Mouse (Mus musculus) lung, adult 2 months (tissue): ENCODE measurements around the gene Wasf2. TPM values are rescaled to one million over a fixed set of nuclear protein-coding genes. Genes with fewer than 3 reads are reported as not detected.

ENCODE experiments used
- DNase-seq: peaks from one replicate; pipeline ENCODE4 v3.0.0; 2022
- H3K4me1 ChIP-seq: fragments of 200-500 bp; 2 replicates; pipeline ENCODE4 v1.6.1; 2011; ENCODE audit warnings: low read length; ENCODE audit not compliant: control insufficient read depth, insufficient read depth
- H3K4me3 ChIP-seq: fragments of 200-500 bp; replicated peaks from 2 replicates; pipeline ENCODE3; 2011; ENCODE audit warnings: low read depth, mild to moderate bottlenecking, control low read depth, low read length; ENCODE audit errors: extremely low read depth
- CTCF ChIP-seq: fragments of 200-500 bp; IDR thresholded peaks from 2 replicates; pipeline ENCODE4 v1.5.1; 2011; ENCODE audit warnings: mild to moderate bottlenecking, low read length, control low read depth; ENCODE audit not compliant: insufficient read depth
- POLR2A ChIP-seq: fragments of 200-500 bp; IDR thresholded peaks from 2 replicates; pipeline ENCODE4 v1.6.1; 2011; ENCODE audit warnings: low read depth, mild to moderate bottlenecking, control low read depth, low read length, borderline replicate concordance; ENCODE audit errors: extremely low read depth
- WGBS: fragments of 180-500 bp; shearing (Covaris S2); methylation state at CpG from one replicate; pipeline ENCODE4 v1.1.7; 2018; 5-methylcytosine and 5-hydroxymethylcytosine counted together
- polyA plus RNA-seq: library from polyadenylated mRNA; depleted of rRNA; stranded (reverse); fragments of >200 nt; gene quantifications from 2 replicates; pipeline ENCODE4 v1.2.3, GENCODE M21; 2012

The Wasf2 gene
- polyA plus RNA-seq, 1 experiment = 109 TPM

DNA sequence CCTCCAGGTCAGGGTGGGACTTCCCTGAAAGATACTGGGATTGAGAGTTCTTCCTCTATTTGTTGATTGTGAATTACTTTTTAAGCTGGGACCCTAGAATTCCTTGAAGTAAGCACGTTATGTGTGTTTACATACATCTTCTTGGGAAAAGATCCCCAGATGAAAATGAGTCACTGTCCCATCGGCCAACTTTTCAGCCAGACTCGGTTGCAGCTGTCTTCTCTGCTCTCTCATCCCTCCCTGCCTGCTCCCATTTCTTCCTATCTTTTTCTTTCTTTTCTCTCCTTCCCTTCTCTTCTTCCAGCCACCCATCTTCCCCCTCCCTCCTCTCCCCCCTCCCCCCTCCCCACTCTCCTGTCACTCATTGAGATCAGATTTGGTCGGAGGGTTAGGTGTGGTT lies 64.7 kb downstream of the Wasf2 start:
- TF ChIP-seq POLR2A = no peak
- no peak for TF ChIP-seq CTCF
- DNase-seq = no peak
- 50% methylated on average over 4 of the region's 4 CpGs for WGBS
- Histone ChIP-seq H3K4me3 (no peak overlapping the region), H3K4me1 (no peaks in the 10 kb centered on the region)

- H3K4me1 ChIP-seq = peaks cover 7% of the 10 kb centered on the region
- H3K4me3 ChIP-seq = no peak overlapping the region
- DNase-seq = no peak
- WGBS = 91% methylated on average over 2 of the region's 2 CpGs
- no peak for TF ChIP-seq POLR2A
- TF ChIP-seq CTCF = no peak
Observed at GRCm38 (mm10) chr4:133196136-133196535, 65.8 kb downstream of the Wasf2 start.

GRCm38 (mm10) chr4:133196852-133197251 lies 66.5 kb downstream of the Wasf2 start:
- TF ChIP-seq POLR2A = no peak
- no peak for TF ChIP-seq CTCF
- Histone ChIP-seq H3K4me1 (peaks cover 7% of the 10 kb centered on the region), H3K4me3 (no peak overlapping the region)
- DNase-seq = no peak
- WGBS = 61% methylated on average over 7 of the region's 7 CpGs

GRCm38 (mm10) chr4:133197355-133197754 lies 67.0 kb downstream of the Wasf2 start:
- DNase-seq = no peak

DNA sequence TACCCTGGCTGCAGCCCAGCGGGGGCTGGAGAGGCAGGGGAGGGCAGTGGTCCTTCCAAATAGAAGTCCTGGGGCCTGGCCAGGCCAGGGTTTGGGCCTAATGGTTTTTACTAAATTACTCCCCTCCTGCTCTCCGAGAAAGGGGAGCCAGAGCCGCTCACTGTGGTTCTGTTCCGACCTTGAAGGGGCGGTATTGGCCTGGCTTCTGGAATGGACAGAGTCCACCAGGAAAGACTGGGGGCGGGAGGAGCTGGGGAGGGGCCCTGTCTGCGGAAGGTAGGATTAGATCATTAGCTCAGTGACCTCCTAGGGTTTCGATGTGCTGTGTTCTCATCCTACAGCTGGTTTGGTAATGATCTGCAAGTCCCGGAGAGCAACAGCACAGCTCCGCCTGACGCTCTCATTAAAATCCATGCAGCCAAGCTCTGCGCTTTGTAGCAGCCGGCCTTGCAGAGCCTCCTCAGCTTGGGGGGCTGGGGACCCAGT lies 67.5 kb downstream of the Wasf2 start:
- Histone ChIP-seq H3K4me1 (peaks cover 7% of the 10 kb centered on the region), H3K4me3 (no peak overlapping the region)
- DNase-seq = no peak
- TF ChIP-seq POLR2A = no peak
- TF ChIP-seq CTCF = no peak
- WGBS = 66% methylated on average over 13 of the region's 13 CpGs

More at GRCm38 (mm10) chr4:133197355-133197754, 67.0 kb downstream of the Wasf2 start:
- TF ChIP-seq POLR2A = no peak
- no peak for TF ChIP-seq CTCF
- Histone ChIP-seq H3K4me1 (peaks cover 7% of the 10 kb centered on the region), H3K4me3 (no peak overlapping the region)
- 48% methylated on average over 5 of the region's 5 CpGs for WGBS

DNA sequence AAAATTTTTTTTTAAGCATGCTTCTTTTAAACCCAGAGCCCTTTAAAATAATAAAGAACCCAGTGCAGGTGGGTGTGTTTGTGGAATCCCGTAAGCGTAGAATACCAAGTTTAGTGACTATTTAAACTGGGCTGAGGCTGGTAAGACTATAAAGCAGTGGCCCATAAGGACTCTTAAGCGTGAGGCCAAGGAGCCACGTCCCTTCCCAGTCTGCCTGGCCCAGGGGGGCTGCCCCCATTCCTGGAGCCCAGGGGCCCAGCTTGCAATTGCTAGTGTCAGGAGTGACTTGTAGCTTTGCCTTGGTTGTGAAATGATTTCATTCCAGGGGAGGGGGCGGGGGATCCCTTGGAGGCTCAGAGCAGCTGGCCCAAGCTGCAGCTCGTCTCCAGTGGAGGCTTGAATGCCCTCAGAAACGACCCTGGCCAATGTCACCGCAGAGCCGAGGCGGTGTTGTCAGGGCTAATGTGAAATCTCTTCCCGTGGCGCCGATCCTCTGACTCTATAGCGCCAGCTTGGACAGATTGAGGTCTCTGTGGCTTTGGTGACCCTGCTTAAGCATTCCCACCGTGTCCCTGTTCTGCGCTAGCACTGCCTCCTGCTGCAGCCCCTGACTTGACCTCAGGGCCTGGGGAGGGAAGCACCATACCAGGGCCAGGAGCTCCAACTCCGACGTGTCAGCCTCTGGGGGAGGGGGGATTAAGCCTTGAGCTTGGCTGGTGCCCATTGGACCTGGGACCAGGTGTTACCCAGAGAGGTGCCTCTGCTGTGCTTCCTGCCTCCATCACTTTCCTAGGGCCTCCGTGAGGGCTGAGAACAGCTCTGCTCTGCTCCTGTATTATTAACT lies 68.3 kb downstream of the Wasf2 start:
- DNase-seq = no peak
- WGBS = 54% methylated on average over 19 of the region's 19 CpGs
- TF ChIP-seq CTCF (no peak), POLR2A (no peak)

GRCm38 (mm10) chr4:133199743-133200142 lies 69.4 kb downstream of the Wasf2 start:
- peaks cover 7% of the 10 kb centered on the region for H3K4me1 ChIP-seq
- TF ChIP-seq CTCF (no peak), POLR2A (no peak)
- WGBS = 58% methylated on average over 6 of the region's 6 CpGs

More for the DNA sequence above, 68.3 kb downstream of the Wasf2 start:
- H3K4me3 ChIP-seq = no peak overlapping the region
- H3K4me1 ChIP-seq = peaks cover 7% of the 10 kb centered on the region

GRCm38 (mm10) chr4:133200343-133200742 lies 70.0 kb downstream of the Wasf2 start:
- TF ChIP-seq POLR2A = no peak
- TF ChIP-seq CTCF = no peak
- H3K4me3 ChIP-seq = no peak overlapping the region
- DNase-seq = no peak
- 39% methylated on average over 21 of the region's 21 CpGs for WGBS
- H3K4me1 ChIP-seq = peaks cover 7% of the 10 kb centered on the region

More at GRCm38 (mm10) chr4:133199743-133200142, 69.4 kb downstream of the Wasf2 start:
- DNase-seq = no peak
- no peak overlapping the region for H3K4me3 ChIP-seq

- TF ChIP-seq CTCF = peak; percentile 72
- no peak for TF ChIP-seq POLR2A
- Histone ChIP-seq H3K4me1 (peaks cover 7% of the 10 kb centered on the region), H3K4me3 (no peak overlapping the region)
- 45% methylated on average over 8 of the region's 8 CpGs for WGBS
- DNase-seq = peak; percentile 77
Observed at GRCm38 (mm10) chr4:133201006-133201771, 70.9 kb downstream of the Wasf2 start.

- whole genome bisulfite sequencing = 93% methylated on average over 3 of the region's 3 CpGs
- no peak overlapping the region for H3K4me3 ChIP-seq
- DNase-seq = no peak
- peaks cover 7% of the 10 kb centered on the region for H3K4me1 ChIP-seq
- TF ChIP-seq POLR2A (no peak), CTCF (no peak)
Observed at GRCm38 (mm10) chr4:133202254-133202653, 71.9 kb downstream of the Wasf2 start.
